Mouse (Mus musculus) forebrain, postnatal 0 days (tissue): ENCODE measurements around the gene Iqcd. TPM values are rescaled to one million over a fixed set of nuclear protein-coding genes. Genes with fewer than 3 reads are reported as not detected.
A peak's percentile ranks its signal among the peaks of the same experiment; 100 is the strongest.

Experiments used
- ATAC-seq: fragments of 200-750 bp; cut with Nextera tagmentation; 2 replicates; pipeline ENCODE4 v1.8.0; 2017; ENCODE audit warnings: mild to moderate bottlenecking, moderate library complexity
- DNase-seq: peaks from one replicate; pipeline ENCODE4 v3.0.0-alpha.2; 2015
- H3K27ac ChIP-seq: fragments of 300-500 bp; sonication (generic); 2 replicates; pipeline ENCODE4 v1.5.1; 2014; ENCODE audit warnings: low read depth, mild to moderate bottlenecking, antibody characterized with exemption, low read length, moderate library complexity, mixed read lengths
- H3K27me3 ChIP-seq: fragments of 300-500 bp; sonication (generic); 2 replicates; pipeline ENCODE4 v1.6.1; 2014; ENCODE audit warnings: mild to moderate bottlenecking, low read length, mixed read lengths; ENCODE audit not compliant: insufficient read depth
- H3K36me3 ChIP-seq: fragments of 300-500 bp; sonication (generic); 2 replicates; pipeline ENCODE4 v1.6.1; 2014; ENCODE audit warnings: mild to moderate bottlenecking, moderate library complexity; ENCODE audit not compliant: insufficient read depth
- H3K4me1 ChIP-seq: fragments of 300-500 bp; sonication (generic); 2 replicates; pipeline ENCODE4 v1.6.1; 2014; ENCODE audit warnings: antibody characterized with exemption; ENCODE audit not compliant: insufficient read depth
- H3K4me2 ChIP-seq: fragments of 300-500 bp; sonication (generic); 2 replicates; pipeline ENCODE4 v1.6.1; 2014; ENCODE audit warnings: low read depth, mild to moderate bottlenecking, moderate library complexity
- H3K4me3 ChIP-seq: fragments of 300-500 bp; sonication (generic); 2 replicates; pipeline ENCODE4 v1.5.1; 2014; ENCODE audit warnings: low read depth, low read length, mixed read lengths
- H3K9ac ChIP-seq: fragments of 300-500 bp; sonication (generic); 2 replicates; pipeline ENCODE4 v1.6.1; 2014; ENCODE audit warnings: mild to moderate bottlenecking
- H3K9me3 ChIP-seq: fragments of 300-500 bp; sonication (generic); 2 replicates; pipeline ENCODE4 v1.6.1; 2016; ENCODE audit warnings: low read length
- CTCF ChIP-seq: sonication (generic); IDR thresholded peaks from 2 replicates; pipeline ENCODE4 v1.5.1; 2016; ENCODE audit warnings: antibody characterized with exemption, control low read depth, low read depth
- whole genome bisulfite sequencing: fragments of 180-500 bp; shearing (Covaris S2); extraction: QIAGEN DNeasy Blood & Tissue Kit; methylation state at CpG from one replicate; pipeline ENCODE4 v1.1.7; 2014; 5-methylcytosine and 5-hydroxymethylcytosine counted together
- polyA plus RNA-seq: library from polyadenylated mRNA; unstranded; fragments of >200 nt; fragmentation: Nextera tagmentation; extraction: Ambion mirVana; gene quantifications from 2 replicates; pipeline ENCODE4 v1.2.1, GENCODE M21; 2015
- total RNA-seq: library from RNA; depleted of rRNA; stranded (reverse); fragments of >200 nt; gene quantifications from 2 replicates; pipeline ENCODE4 v1.2.3, GENCODE M21; 2014

Iqcd gene
- total and polyA plus RNA-seq, 2 experiments from 2014 or later = 1.8 to 2.0 TPM

GRCm38 (mm10) chr5:120610906-120611305 lies 22.1 kb downstream of the Iqcd start:
- no peak for ATAC-seq
- Histone ChIP-seq H3K27me3 (no peaks in the 10 kb centered on the region), H3K36me3 (no peaks in the 10 kb centered on the region), H3K9ac (no peak overlapping the region), H3K4me2 (peak overlapping the region; percentile 67), H3K9me3 (no peaks in the 10 kb centered on the region), H3K4me1 (peaks cover 11% of the 10 kb centered on the region; the same call in 1 of the 2 replicates), H3K27ac (no peak overlapping the region), H3K4me3 (no peak overlapping the region)
- DNase-seq = no peak
- TF ChIP-seq CTCF = no peak
- WGBS = 89% methylated on average over 5 of the region's 5 CpGs

GRCm38 (mm10) chr5:120611416-120611815 lies 22.6 kb downstream of the Iqcd start:
- TF ChIP-seq CTCF = no peak
- 42% methylated on average over 8 of the region's 8 CpGs for WGBS
- Histone ChIP-seq H3K4me3 (peak overlapping the region; percentile 76), H3K4me1 (peaks cover 11% of the 10 kb centered on the region; the same call in 1 of the 2 replicates), H3K36me3 (no peaks in the 10 kb centered on the region), H3K9ac (peak overlapping the region; percentile 73), H3K27ac (no peak overlapping the region), H3K9me3 (no peaks in the 10 kb centered on the region), H3K27me3 (no peaks in the 10 kb centered on the region), H3K4me2 (peak overlapping the region; percentile 67)
- ATAC-seq (no peak), DNase-seq (no peak)

- Histone ChIP-seq H3K9me3 (no peaks in the 10 kb centered on the region), H3K4me1 (peaks cover 11% of the 10 kb centered on the region; the same call in 1 of the 2 replicates), H3K27me3 (no peaks in the 10 kb centered on the region), H3K36me3 (peaks cover under 1% of the 10 kb centered on the region; the same call in 1 of the 2 replicates), H3K27ac (peak within 1 kb of the TSS; percentile 93), H3K4me3 (peak within 1 kb of the TSS; percentile 76), H3K4me2 (peak within 1 kb of the TSS; percentile 67), H3K9ac (peak within 1 kb of the TSS; percentile 73)
- no peak for DNase-seq
- ATAC-seq = peak; percentile 82
- TF ChIP-seq CTCF = no peak
- under 1% methylated on average over 22 of the region's 22 CpGs for WGBS
Measured at GRCm38 (mm10) chr5:120612442-120612821, 23.6 kb downstream of the Iqcd start, which contains the start of the genes Rita1 and Ddx54. Gene Rita1 (minus strand): TSS chr5:120612589. Gene Ddx54 (plus strand): TSS chr5:120612739.

GRCm38 (mm10) chr5:120612822-120613604 lies 24.2 kb downstream of the Iqcd start:
- ATAC-seq (peak; percentile 92), DNase-seq (peak; percentile 100)
- Histone ChIP-seq H3K9me3 (no peaks in the 10 kb centered on the region), H3K27ac (peak overlapping the region; percentile 93), H3K4me3 (peak overlapping the region; percentile 76), H3K36me3 (peaks cover 6% of the 10 kb centered on the region), H3K4me1 (peaks cover 11% of the 10 kb centered on the region; the same call in 1 of the 2 replicates), H3K4me2 (peak overlapping the region; percentile 67), H3K27me3 (no peaks in the 10 kb centered on the region), H3K9ac (peak overlapping the region; percentile 73)
- TF ChIP-seq CTCF = no peak
- WGBS = under 1% methylated on average over 69 of the region's 69 CpGs

DNA sequence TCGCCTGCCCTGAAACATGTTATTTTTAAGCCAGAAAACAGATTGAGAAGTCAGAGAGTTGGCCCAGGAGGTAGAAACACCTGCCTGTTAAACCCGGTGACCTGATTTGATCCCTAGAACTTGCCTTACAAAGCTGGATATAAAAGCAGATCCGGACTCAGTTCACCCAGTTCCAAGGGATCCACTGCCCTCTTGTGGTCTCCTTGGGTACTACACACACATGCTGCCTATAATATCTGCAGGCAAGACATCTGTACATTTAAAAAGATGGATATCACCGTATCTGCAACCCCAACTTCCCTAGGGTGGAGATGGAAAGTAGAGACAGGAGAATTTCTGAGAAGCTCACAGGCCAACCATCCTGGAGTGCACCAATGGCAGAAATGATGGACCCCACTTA lies 27.1 kb downstream of the Iqcd start:
- no peak for ATAC-seq
- no peak overlapping the region for H3K4me3 ChIP-seq
- TF ChIP-seq CTCF = peak; percentile 78
- no peaks in the 10 kb centered on the region for H3K9me3 ChIP-seq
- no peak overlapping the region for H3K27ac ChIP-seq
- DNase-seq = peak; percentile 50
- peaks cover 33% of the 10 kb centered on the region for H3K36me3 ChIP-seq
- H3K4me2 ChIP-seq = no peak overlapping the region
- H3K27me3 ChIP-seq = no peaks in the 10 kb centered on the region
- peaks cover 11% of the 10 kb centered on the region; the same call in 1 of the 2 replicates for H3K4me1 ChIP-seq
- WGBS = 97% methylated on average over 4 of the region's 4 CpGs
- no peak overlapping the region for H3K9ac ChIP-seq

GRCm38 (mm10) chr5:120618778-120619177 lies 30.0 kb downstream of the Iqcd start:
- H3K9me3 ChIP-seq = no peaks in the 10 kb centered on the region
- H3K36me3 ChIP-seq = peaks cover 52% of the 10 kb centered on the region
- no peak for ATAC-seq
- H3K4me2 ChIP-seq = no peak overlapping the region
- H3K9ac ChIP-seq = no peak overlapping the region
- H3K27ac ChIP-seq = no peak overlapping the region
- no peaks in the 10 kb centered on the region for H3K27me3 ChIP-seq
- 0 out of 2 replicates have a peak, but pooled peaks cover 3% of the 10 kb centered on the region for H3K4me1 ChIP-seq
- TF ChIP-seq CTCF = no peak
- DNase-seq = no peak
- WGBS = 88% methylated on average over 12 of the region's 12 CpGs
- no peak overlapping the region for H3K4me3 ChIP-seq

DNA sequence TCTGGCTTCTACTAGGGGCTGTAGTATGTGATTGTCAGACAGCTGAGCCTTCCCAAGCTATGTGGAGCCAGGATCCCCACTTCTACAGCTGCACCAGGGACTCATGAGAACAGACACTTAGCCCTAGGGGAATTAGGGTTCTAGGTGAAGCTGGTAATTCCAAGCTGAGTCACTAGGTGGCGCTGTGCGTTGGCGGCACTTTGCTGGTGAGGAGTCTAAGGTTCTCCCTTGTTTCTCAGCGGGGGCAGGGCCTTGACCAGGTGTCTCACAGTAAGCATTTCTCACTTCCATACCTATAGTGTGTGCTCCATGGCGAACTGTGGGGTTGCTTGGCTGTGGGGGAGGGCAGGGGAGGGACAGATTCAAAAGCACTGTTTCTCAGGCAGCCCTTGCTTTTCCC lies 30.4 kb downstream of the Iqcd start:
- Histone ChIP-seq H3K9me3 (no peaks in the 10 kb centered on the region), H3K4me3 (no peak overlapping the region), H3K36me3 (peaks cover 55% of the 10 kb centered on the region), H3K4me1 (no peaks in the 10 kb centered on the region), H3K27me3 (no peaks in the 10 kb centered on the region), H3K27ac (no peak overlapping the region), H3K9ac (no peak overlapping the region), H3K4me2 (no peak overlapping the region)
- peak; percentile 90 for TF ChIP-seq CTCF
- WGBS = 17% methylated on average over 5 of the region's 5 CpGs
- DNase-seq (peak; percentile 79), ATAC-seq (no peak)
